In the genomic region with DNA sequence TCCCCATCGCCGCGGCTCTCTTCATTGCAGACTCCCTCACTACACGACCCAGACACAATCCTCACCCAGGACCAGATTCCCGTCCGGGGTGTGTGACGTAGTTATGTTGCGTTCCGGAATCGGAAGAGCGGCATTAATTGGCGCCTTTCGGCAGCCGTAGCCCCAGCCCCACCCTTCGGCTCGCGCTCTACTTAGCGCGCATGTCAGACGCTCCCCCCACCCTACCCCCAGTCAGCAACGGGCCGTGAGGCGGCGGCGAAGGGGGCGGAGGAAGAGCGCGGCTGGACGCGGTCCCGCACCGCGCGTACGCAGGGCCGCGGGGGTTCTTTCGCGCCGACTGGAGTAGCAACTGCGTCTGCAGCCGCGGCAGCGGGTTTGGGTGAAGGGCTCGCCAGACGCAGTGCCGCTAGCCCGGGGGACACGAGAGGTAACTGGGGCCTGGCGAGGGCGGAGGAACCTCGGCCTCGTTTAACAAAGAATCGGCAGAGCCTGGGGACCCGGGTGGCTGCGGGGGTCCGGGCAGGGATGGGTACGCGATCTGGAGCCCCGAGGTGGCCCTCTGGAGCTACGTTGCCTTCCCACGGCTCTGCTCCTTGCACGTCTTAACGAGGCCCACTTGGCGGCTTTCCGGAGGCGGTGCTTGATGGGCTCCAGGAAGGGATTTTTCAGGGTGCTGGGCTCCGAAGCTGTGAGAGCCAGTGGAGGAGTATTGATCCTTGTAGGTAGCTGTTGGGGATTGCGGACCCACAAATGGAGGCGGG, we compare ENCODE assay signal across 8 mouse cellular contexts. TPM values are rescaled to one million over a fixed set of nuclear protein-coding genes. Genes with fewer than 3 reads are reported as not detected.
DNase-seq lines count a peak whose midpoint lies in the region; ATAC-seq and TF ChIP-seq lines count a peak whose summit lies in the region.

Ddx42 (plus strand) TSS at position 197 of the 761 bp plus-strand sequence.

- peak within 1 kb of the TSS; percentile 97 for H3K4me3 ChIP-seq in bone marrow, adult 2 months (replicated peaks; ENCODE audit: control insufficient read depth, low read depth, low read length)
- peak within 1 kb of the TSS; percentile 97 for H3K4me3 ChIP-seq in embryonic facial prominence, embryonic 15.5 days (replicated peaks)
- peak within 1 kb of the TSS; percentile 76 for H3K4me3 ChIP-seq in limb, embryonic 14.5 days (replicated peaks; ENCODE audit: low read length)
- peak within 1 kb of the TSS; percentile 97 for H3K4me3 ChIP-seq in midbrain, postnatal 0 days (ENCODE audit: low read depth, low read length)

- ATAC-seq in embryonic facial prominence, embryonic 15.5 days (ENCODE audit: insufficient number of reproducible peaks, low FRiP score, low TSS enrichment, low read depth): peak; percentile 95
- ATAC-seq in limb, embryonic 14.5 days (ENCODE audit: low FRiP score, low read depth): peak; percentile 94
- peak; percentile 96 for ATAC-seq in midbrain, postnatal 0 days (ENCODE audit: low FRiP score)

- H3K9ac ChIP-seq in embryonic facial prominence, embryonic 15.5 days: peak within 1 kb of the TSS; percentile 93
- H3K9ac ChIP-seq in limb, embryonic 14.5 days (ENCODE audit: low read depth, low read length, severe bottlenecking): peak within 1 kb of the TSS; percentile 91
- peak within 1 kb of the TSS; percentile 92 for H3K9ac ChIP-seq in midbrain, postnatal 0 days (replicated peaks; ENCODE audit: low read length, poor library complexity, severe bottlenecking)

- peak; percentile 98 for DNase-seq in 416B (ENCODE audit: low read depth)
- peak; percentile 87 for DNase-seq in heart, adult 8-10 months (ENCODE audit: low spot score)
- peak; percentile 93 for DNase-seq in kidney, adult 9 months
- DNase-seq in limb, embryonic 14.5 days (ENCODE audit: low spot score): peak; percentile 99
- peak; percentile 99 for DNase-seq in midbrain, postnatal 0 days (ENCODE audit: low spot score)
- peak; percentile 78 to 84 for DNase-seq in spleen, postnatal 14 days (ENCODE audit: low spot score in 2 of 2)

- H3K9me3 ChIP-seq in embryonic facial prominence, embryonic 15.5 days (replicated peaks): no peaks in the 10 kb centered on the region
- H3K9me3 ChIP-seq in limb, embryonic 14.5 days (ENCODE audit: control insufficient read depth, low read length): no peaks in the 10 kb centered on the region
- H3K9me3 ChIP-seq in midbrain, postnatal 0 days (ENCODE audit: low read length): no peaks in the 10 kb centered on the region

- TF ChIP-seq CTCF in bone marrow, adult 2 months (IDR thresholded peaks at IDR 0.05; ENCODE audit: control insufficient read depth, insufficient read depth, low read length): no peak
- TF ChIP-seq CTCF in midbrain, postnatal 0 days (IDR thresholded peaks at IDR 0.05): no peak

- peak within 1 kb of the TSS; percentile 55 for H3K4me2 ChIP-seq in embryonic facial prominence, embryonic 15.5 days (replicated peaks)
- peak within 1 kb of the TSS; percentile 55 for H3K4me2 ChIP-seq in limb, embryonic 14.5 days (replicated peaks; ENCODE audit: low read depth, low read length, severe bottlenecking)
- peak within 1 kb of the TSS; percentile 63 for H3K4me2 ChIP-seq in midbrain, postnatal 0 days (ENCODE audit: low read depth, low read length, poor library complexity, severe bottlenecking)

- H3K36me3 ChIP-seq in embryonic facial prominence, embryonic 15.5 days: peaks cover 10% of the 10 kb centered on the region; the same call in 1 of the 2 replicates
- peaks cover 17% of the 10 kb centered on the region for H3K36me3 ChIP-seq in limb, embryonic 14.5 days (ENCODE audit: control insufficient read depth, insufficient read depth, low read length)
- H3K36me3 ChIP-seq in midbrain, postnatal 0 days (ENCODE audit: insufficient read depth, low read length): 0 out of 2 replicates have a peak, but pooled peaks cover 4% of the 10 kb centered on the region

- H3K4me1 ChIP-seq in bone marrow, adult 2 months (ENCODE audit: control insufficient read depth, insufficient read depth, low read length): peaks cover 1% of the 10 kb centered on the region; the same call in 1 of the 2 replicates
- H3K4me1 ChIP-seq in embryonic facial prominence, embryonic 15.5 days: peaks cover 26% of the 10 kb centered on the region
- H3K4me1 ChIP-seq in limb, embryonic 14.5 days (ENCODE audit: control insufficient read depth, insufficient read depth, low read length): peaks cover 21% of the 10 kb centered on the region
- peaks cover 15% of the 10 kb centered on the region; the same call in 1 of the 2 replicates for H3K4me1 ChIP-seq in midbrain, postnatal 0 days (ENCODE audit: insufficient read depth, low read length)

- H3K27me3 ChIP-seq in embryonic facial prominence, embryonic 15.5 days: no peaks in the 10 kb centered on the region
- no peaks in the 10 kb centered on the region for H3K27me3 ChIP-seq in limb, embryonic 14.5 days (ENCODE audit: control insufficient read depth, insufficient read depth, low read length)
- H3K27me3 ChIP-seq in midbrain, postnatal 0 days (ENCODE audit: insufficient read depth, low read length): no peaks in the 10 kb centered on the region

- TF ChIP-seq POLR2A in bone marrow, adult 2 months (IDR thresholded peaks at IDR 0.05; ENCODE audit: borderline replicate concordance, control insufficient read depth, low read depth, low read length): peak; percentile 75; the same call in 1 of the 2 replicates
- TF ChIP-seq POLR2A in limb, embryonic 14.5 days (IDR thresholded peaks at IDR 0.05; ENCODE audit: borderline replicate concordance, extremely low read depth, insufficient read depth, insufficient read length): 0 out of 2 replicates have a peak, but pooled peaks have one; percentile 80

- H3K27ac ChIP-seq in bone marrow, adult 2 months (ENCODE audit: control insufficient read depth, insufficient read depth, low read depth, low read length, poor library complexity): peak within 1 kb of the TSS; percentile 92
- peak within 1 kb of the TSS; percentile 97 for H3K27ac ChIP-seq in embryonic facial prominence, embryonic 15.5 days (replicated peaks)
- peak within 1 kb of the TSS; percentile 94 for H3K27ac ChIP-seq in limb, embryonic 14.5 days (replicated peaks; ENCODE audit: low read depth, low read length)
- peak within 1 kb of the TSS; percentile 96 for H3K27ac ChIP-seq in midbrain, postnatal 0 days (ENCODE audit: low read depth, low read length)

- WGBS in bone marrow, adult 2 months: under 1% methylated on average over 70 of the region's 70 CpGs
- WGBS in embryonic facial prominence, embryonic 15.5 days: under 1% methylated on average over 70 of the region's 70 CpGs
- under 1% methylated on average over 70 of the region's 70 CpGs for WGBS in limb, embryonic 14.5 days
- under 1% methylated on average over 67 of the region's 70 CpGs for WGBS in midbrain, postnatal 0 days

RNA-seq across cellular contexts. Expression of gene Ddx42, which starts in this region (rescaled TPM):
- 20.2 and 33.5 TPM in 2 replicates for polyA plus RNA-seq in bone marrow, adult 2 months (2011; ENCODE audit: insufficient read depth, insufficient read length, low replicate concordance, missing spikeins)
- polyA plus RNA-seq in embryonic facial prominence, embryonic 15.5 days (2015; fragmentation: Nextera tagmentation; extraction: Ambion mirVana): 71.1 and 77.5 TPM in 2 replicates
- 10 to 100 TPM; 24.7 to 30.7 (median 27.3) TPM for total RNA-seq in heart, adult 8-10 months (2022)
- 35.3 and 50.4 TPM in 2 replicates for polyA plus RNA-seq in limb, embryonic 14.5 days (2012; rRNA removed)
- polyA plus RNA-seq in limb, embryonic 14.5 days (2014; fragmentation: Nextera tagmentation; extraction: Ambion mirVana): 63.9 and 73.3 TPM in 2 replicates
- 39.7 and 61.7 TPM in 2 replicates for total RNA-seq in midbrain, postnatal 0 days (2014; rRNA removed)
- polyA plus RNA-seq in midbrain, postnatal 0 days (2015; fragmentation: Nextera tagmentation; extraction: Ambion mirVana): 61.4 and 64.8 TPM in 2 replicates

Comparison
In these comparisons a context has a peak if more than half of its experiments do, and no peak if none do; other contexts are left out.
1. Peak in every context shown above with its lines: DNase-seq, ATAC-seq, H3K4me3 ChIP-seq and H3K27ac ChIP-seq.